Mouse (Mus musculus) MEL (cell line): Measurements from ENCODE around the gene Krt79. TPM values are rescaled to one million over a fixed set of nuclear protein-coding genes. Genes with fewer than 3 reads are reported as not detected.

ENCODE experiments used
- DNase-seq: peaks from one replicate; pipeline ENCODE4 v3.0.0; 2011; ENCODE audit warnings: low read depth, low spot score
- H3K27ac ChIP-seq: 2 replicates; pipeline ENCODE4 v1.5.1; 2012; ENCODE audit warnings: low read depth, mild to moderate bottlenecking, control low read depth, low read length, moderate library complexity; ENCODE audit not compliant: control insufficient read depth
- H3K27me3 ChIP-seq, 2 experiments: fragments of 150-350 bp in 1 of 2; sonication (generic) in 1 of 2; 2 replicates each; pipeline ENCODE4 v1.6.1; 2012; ENCODE audit warnings: low read length in 2 of 2, mild to moderate bottlenecking in 2 of 2, improper control_type of control experiment in 1 of 2, moderate library complexity in 1 of 2; ENCODE audit not compliant: insufficient read depth in 2 of 2, control insufficient read depth in 1 of 2
- H3K36me3 ChIP-seq, 2 experiments: 2 replicates each; pipeline ENCODE4 v1.6.1; 2012 to 2014; ENCODE audit warnings: low read length in 2 of 2, improper control_type of control experiment in 1 of 2, inconsistent platforms in 1 of 2, mild to moderate bottlenecking in 1 of 2; ENCODE audit not compliant: insufficient read depth in 2 of 2, control insufficient read depth in 1 of 2
- H3K4me1 ChIP-seq, 2 experiments: fragments of 150-350 bp in 1 of 2; sonication (generic) in 1 of 2; 2 replicates each; pipeline ENCODE4 v1.6.1; 2012; ENCODE audit warnings: low read length in 2 of 2, improper control_type of control experiment in 1 of 2, mild to moderate bottlenecking in 1 of 2; ENCODE audit not compliant: insufficient read depth in 2 of 2, control insufficient read depth in 1 of 2
- H3K4me3 ChIP-seq, 2 experiments: fragments of 150-350 bp in 1 of 2; sonication (generic) in 1 of 2; 2 replicates each; pipeline ENCODE4 v1.5.1; 2012; ENCODE audit warnings: low read depth in 2 of 2, low read length in 2 of 2, mild to moderate bottlenecking in 2 of 2, moderate library complexity in 2 of 2, control low read depth in 1 of 2, improper control_type of control experiment in 1 of 2; ENCODE audit not compliant: control insufficient read depth in 1 of 2, insufficient read depth in 1 of 2
- H3K79me2 ChIP-seq: 2 replicates; pipeline ENCODE4 v1.6.1; 2012; ENCODE audit warnings: mild to moderate bottlenecking, low read length, moderate library complexity; ENCODE audit not compliant: control insufficient read depth, poor library complexity, insufficient read depth
- H3K9ac ChIP-seq: 2 replicates; pipeline ENCODE4 v1.6.1; 2012; ENCODE audit warnings: low read depth, mild to moderate bottlenecking, control low read depth, low read length, moderate library complexity; ENCODE audit not compliant: control insufficient read depth, poor library complexity, severe bottlenecking
- H3K9me3 ChIP-seq: fragments of 150-350 bp; sonication (generic); replicated peaks from 2 replicates; pipeline ENCODE4 v1.6.1; 2012; ENCODE audit warnings: mild to moderate bottlenecking, low read length, improper control_type of control experiment, moderate library complexity; ENCODE audit not compliant: insufficient read depth
- BHLHE40 ChIP-seq: IDR thresholded peaks from 2 replicates; pipeline ENCODE4 v1.6.1; 2012; ENCODE audit warnings: low read depth, mild to moderate bottlenecking, inconsistent platforms, low read length, improper control_type of control experiment, borderline replicate concordance
- CHD1 ChIP-seq: IDR thresholded peaks from 2 replicates; pipeline ENCODE4 v1.6.1; 2012; ENCODE audit warnings: low read depth, mild to moderate bottlenecking, inconsistent platforms, low read length, improper control_type of control experiment
- CHD2 ChIP-seq: IDR thresholded peaks from 2 replicates; pipeline ENCODE4 v1.6.1; 2011; ENCODE audit warnings: low read length, improper control_type of control experiment
- CTCF ChIP-seq, 3 experiments: IDR thresholded peaks in 2 of 3; conservative IDR thresholded peaks in 1 of 3; 2 replicates each; pipeline ENCODE4 v1.5.1; 2011 to 2012; ENCODE audit warnings: low read length in 3 of 3, low read depth in 2 of 3, mild to moderate bottlenecking in 2 of 3, improper control_type of control experiment in 1 of 3, inconsistent platforms in 1 of 3, mixed read lengths in 1 of 3, moderate library complexity in 1 of 3; ENCODE audit not compliant: control insufficient read depth in 1 of 3, insufficient read depth in 1 of 3, poor library complexity in 1 of 3, severe bottlenecking in 1 of 3
- E2F4 ChIP-seq: IDR thresholded peaks from 2 replicates; pipeline ENCODE4 v1.6.1; 2011; ENCODE audit warnings: low read depth, low read length, improper control_type of control experiment, borderline replicate concordance
- ELF1 ChIP-seq: IDR thresholded peaks from 2 replicates; pipeline ENCODE4 v1.6.1; 2014; ENCODE audit warnings: low read depth, mild to moderate bottlenecking, inconsistent platforms, low read length, improper control_type of control experiment, moderate library complexity
- EP300 ChIP-seq, 2 experiments: IDR thresholded peaks; 2 replicates each; pipeline ENCODE4 v1.6.1; 2011; ENCODE audit warnings: improper control_type of control experiment in 2 of 2, low read length in 2 of 2, low read depth in 1 of 2, mild to moderate bottlenecking in 1 of 2
- ETS1 ChIP-seq: IDR thresholded peaks from 2 replicates; pipeline ENCODE4 v1.6.1; 2012; ENCODE audit warnings: low read depth, mild to moderate bottlenecking, inconsistent platforms, low read length, improper control_type of control experiment, moderate library complexity
- GABPA ChIP-seq: IDR thresholded peaks from 2 replicates; pipeline ENCODE4 v1.6.1; 2012; ENCODE audit warnings: low read depth, mild to moderate bottlenecking, inconsistent platforms, low read length, improper control_type of control experiment, moderate library complexity
- KAT2A ChIP-seq: conservative IDR thresholded peaks from 2 replicates; pipeline ENCODE4 v1.6.1; 2012; ENCODE audit warnings: low read depth, low read length, improper control_type of control experiment, inconsistent platforms
- MAFK ChIP-seq: IDR thresholded peaks from 2 replicates; pipeline ENCODE4 v1.6.1; 2011; ENCODE audit warnings: low read depth, mild to moderate bottlenecking, low read length, improper control_type of control experiment, borderline replicate concordance
- MAX ChIP-seq: IDR thresholded peaks from 2 replicates; pipeline ENCODE4 v1.6.1; 2011; ENCODE audit warnings: low read length, improper control_type of control experiment
- MAZ ChIP-seq: IDR thresholded peaks from 2 replicates; pipeline ENCODE4 v1.6.1; 2012; ENCODE audit warnings: low read depth, mild to moderate bottlenecking, inconsistent platforms, low read length, improper control_type of control experiment
- MEF2A ChIP-seq: IDR thresholded peaks from 2 replicates; pipeline ENCODE4 v1.6.1; 2014; ENCODE audit warnings: low read depth, mild to moderate bottlenecking, inconsistent platforms, low read length, improper control_type of control experiment; ENCODE audit not compliant: poor library complexity, insufficient replicate concordance, severe bottlenecking; ENCODE audit errors: extremely low read depth
- MXI1 ChIP-seq: IDR thresholded peaks from 2 replicates; pipeline ENCODE4 v1.6.1; 2011; ENCODE audit warnings: mild to moderate bottlenecking, low read depth, low read length, improper control_type of control experiment
- MYB ChIP-seq: IDR thresholded peaks from 2 replicates; pipeline ENCODE4 v1.6.1; 2011; ENCODE audit warnings: mild to moderate bottlenecking, low read depth, low read length, improper control_type of control experiment
- NELFE ChIP-seq: IDR thresholded peaks from 2 replicates; pipeline ENCODE4 v1.6.1; 2011; ENCODE audit warnings: low read depth, low read length, improper control_type of control experiment
- NRF1 ChIP-seq: IDR thresholded peaks from 2 replicates; pipeline ENCODE4 v1.6.1; 2014; ENCODE audit warnings: low read depth, mild to moderate bottlenecking, inconsistent platforms, low read length, improper control_type of control experiment, moderate library complexity; ENCODE audit not compliant: poor library complexity, insufficient read depth, severe bottlenecking
- POLR2A ChIP-seq, 2 experiments: IDR thresholded peaks; 2 replicates each; pipeline ENCODE4 v1.6.1; 2011 to 2012; ENCODE audit warnings: low read length in 2 of 2, mild to moderate bottlenecking in 2 of 2, control low read depth in 1 of 2, improper control_type of control experiment in 1 of 2, low read depth in 1 of 2, moderate library complexity in 1 of 2; ENCODE audit not compliant: control insufficient read depth in 1 of 2, insufficient read depth in 1 of 2, poor library complexity in 1 of 2
- POLR2AphosphoS2 ChIP-seq: IDR thresholded peaks from 2 replicates; pipeline ENCODE4 v1.6.1; 2011; ENCODE audit warnings: low read length, improper control_type of control experiment
- POLR2AphosphoS5 ChIP-seq: IDR thresholded peaks from 2 replicates; pipeline ENCODE4 v1.6.1; 2012; ENCODE audit warnings: low read depth, borderline replicate concordance, mild to moderate bottlenecking, inconsistent platforms, low read length, moderate library complexity, mixed read lengths
- RAD21 ChIP-seq: IDR thresholded peaks from 2 replicates; pipeline ENCODE4 v1.6.1; 2011; ENCODE audit warnings: mild to moderate bottlenecking, low read depth, low read length, improper control_type of control experiment
- RCOR1 ChIP-seq: IDR thresholded peaks from 2 replicates; pipeline ENCODE4 v1.6.1; 2012; ENCODE audit warnings: low read depth, mild to moderate bottlenecking, inconsistent platforms, low read length, improper control_type of control experiment
- SIN3A ChIP-seq: IDR thresholded peaks from 2 replicates; pipeline ENCODE4 v1.6.1; 2012; ENCODE audit warnings: low read length, improper control_type of control experiment, inconsistent platforms
- SMC3 ChIP-seq: IDR thresholded peaks from 2 replicates; pipeline ENCODE4 v1.6.1; 2011; ENCODE audit warnings: low read depth, low read length, improper control_type of control experiment
- TAL1 ChIP-seq: IDR thresholded peaks from 2 replicates; pipeline ENCODE4 v1.6.1; 2012; ENCODE audit warnings: mild to moderate bottlenecking, inconsistent platforms, low read length, moderate library complexity, mixed read lengths
- TBP ChIP-seq: IDR thresholded peaks from 2 replicates; pipeline ENCODE4 v1.8.0; 2011; ENCODE audit warnings: low read depth, low read length, improper control_type of control experiment
- USF1 ChIP-seq: IDR thresholded peaks from 2 replicates; pipeline ENCODE4 v1.6.1; 2014; ENCODE audit warnings: low read depth, mild to moderate bottlenecking, inconsistent platforms, low read length, improper control_type of control experiment, moderate library complexity
- ZC3H11A ChIP-seq: IDR thresholded peaks from 2 replicates; pipeline ENCODE4 v1.6.1; 2012; ENCODE audit warnings: low read depth, mild to moderate bottlenecking, inconsistent platforms, low read length, improper control_type of control experiment
- ZKSCAN1 ChIP-seq: IDR thresholded peaks from 2 replicates; pipeline ENCODE4 v1.6.1; 2012; ENCODE audit warnings: low read depth, mild to moderate bottlenecking, inconsistent platforms, low read length, improper control_type of control experiment, moderate library complexity
- ZMIZ1 ChIP-seq: IDR thresholded peaks from 2 replicates; pipeline ENCODE4 v1.6.1; 2012; ENCODE audit warnings: low read depth, mild to moderate bottlenecking, inconsistent platforms, low read length, improper control_type of control experiment, moderate library complexity
- ZNF384 ChIP-seq: IDR thresholded peaks from 2 replicates; pipeline ENCODE4 v1.6.1; 2012; ENCODE audit warnings: low read depth, mild to moderate bottlenecking, inconsistent platforms, low read length, improper control_type of control experiment
- polyA plus RNA-seq, 2 experiments: library from polyadenylated mRNA; stranded (reverse) in 1 of 2; unstranded in 1 of 2; fragments of >175 nt in 1 of 2; fragments of >200 nt in 1 of 2; gene quantifications; 2 replicates each; pipeline versions ENCODE4 v1.2.1 to v1.2.4; 2012; ENCODE audit warnings: low replicate concordance in 2 of 2, low read depth in 1 of 2; ENCODE audit not compliant: insufficient read length in 2 of 2, insufficient read depth in 1 of 2, missing spikeins in 1 of 2
- total RNA-seq: library from RNA; depleted of rRNA; stranded (reverse); fragments of 300-350 nt; gene quantifications from 2 replicates; pipeline ENCODE4 v1.2.3, GENCODE M21; 2012

Krt79 gene
- total and polyA plus RNA-seq, 3 experiments = not detected

DNA sequence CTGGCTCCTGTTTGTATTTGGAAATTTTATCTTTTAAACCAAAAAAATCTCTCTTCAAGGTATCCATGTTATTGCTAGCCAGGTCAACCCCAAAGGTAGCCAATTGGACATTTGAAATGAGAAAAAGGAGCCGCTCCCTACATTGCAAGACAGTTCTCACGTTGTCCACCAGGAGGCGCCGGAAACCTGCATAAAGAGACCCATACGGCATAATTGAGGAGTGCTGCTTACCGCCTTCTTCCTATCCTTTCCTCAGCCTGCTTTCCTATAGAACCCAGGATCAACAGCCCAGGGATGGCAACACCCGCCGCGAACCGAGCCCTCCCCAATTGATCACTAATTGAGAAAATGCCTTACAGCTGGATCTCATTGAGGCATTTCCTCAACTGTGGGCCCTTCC, 48.0 kb upstream of the Krt79 start (continued):
- 0 out of 2 replicates have a peak, but pooled peaks have one; percentile 43 for TF ChIP-seq RCOR1
- TF ChIP-seq POLR2AphosphoS5 = no peak

DNA sequence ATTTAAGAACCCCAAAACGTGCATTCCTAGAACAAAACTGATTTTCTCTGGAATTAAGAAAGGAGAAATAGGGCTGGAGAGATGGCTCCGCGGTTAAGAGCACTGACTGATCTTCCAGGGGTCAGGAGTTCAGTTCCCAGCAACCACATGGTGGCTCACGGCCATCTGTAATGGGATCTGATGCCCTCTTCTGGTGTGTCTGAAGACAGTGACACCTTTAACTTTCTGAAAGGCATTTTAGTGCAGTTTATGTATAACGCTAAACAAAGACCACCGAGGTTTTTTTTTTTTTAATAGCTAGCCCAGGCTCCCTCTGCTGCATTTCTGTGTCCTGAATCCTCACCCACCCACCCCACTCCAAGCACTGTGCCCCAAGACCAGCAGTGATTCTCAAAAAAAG, 44.6 kb upstream of the Krt79 start:
- Histone ChIP-seq H3K9ac (peak overlapping the region; percentile 57), H3K27me3 (no peaks in the 10 kb centered on the region), H3K27ac (no peak overlapping the region), H3K9me3 (no peaks in the 10 kb centered on the region), H3K4me1 (peaks cover 4 to 24% of the 10 kb centered on the region in 2 experiments; a peak in 3 of 4 replicates), H3K4me3 (peak overlapping the region; percentile 31 to 37), H3K36me3 (peaks cover 0 to 2% of the 10 kb centered on the region in 2 experiments; a peak in 2 of 4 replicates), H3K79me2 (no peaks in the 10 kb centered on the region)
- TF ChIP-seq ELF1 (no peak), CHD1 (no peak), NELFE (no peak), ZC3H11A (0 out of 2 replicates have a peak, but pooled peaks have one; percentile 22), MEF2A (no peak), BHLHE40 (no peak), POLR2AphosphoS5 (no peak), NRF1 (no peak), KAT2A (no peak), ZMIZ1 (no peak), GABPA (no peak), USF1 (no peak), RAD21 (no peak), SIN3A (no peak), RCOR1 (no peak), EP300 (IDR thresholded peaks at IDR 0.05; ENCODE audit: low read depth in 1 of 2, low read length in 2 of 2) (no peak), MAZ (no peak), POLR2A (IDR thresholded peaks at IDR 0.05; ENCODE audit: control insufficient read depth in 1 of 2, insufficient read depth in 1 of 2, low read depth in 1 of 2, low read length in 2 of 2, poor library complexity in 1 of 2) (no peak), ETS1 (no peak), POLR2AphosphoS2 (no peak), TAL1 (no peak), CTCF (IDR thresholded peaks at IDR 0.05 in 2 of 3, conservative IDR thresholded peaks at IDR 0.05 in 1 of 3; ENCODE audit: control insufficient read depth in 1 of 3, insufficient read depth in 1 of 3, low read depth in 2 of 3, low read length in 3 of 3, poor library complexity in 1 of 3, severe bottlenecking in 1 of 3) (peak in 2 of 3 experiments; percentile 28 to 54; a peak in 3 of 6 replicates), ZNF384 (no peak), MAFK (no peak), SMC3 (peak; percentile 40), ZKSCAN1 (no peak), MXI1 (no peak), MYB (no peak), TBP (peak; percentile 53; the same call in 1 of the 2 replicates), MAX (no peak), CHD2 (no peak), E2F4 (no peak)
- DNase-seq = no peak
